Mouse (Mus musculus) limb, embryonic 14.5 days (tissue): ENCODE measurements around the gene Atad3a. TPM values are rescaled to one million over a fixed set of nuclear protein-coding genes. Genes with fewer than 3 reads are reported as not detected.

Source experiments
- ATAC-seq: fragments of 200-750 bp; cut with Nextera tagmentation; 2 replicates; pipeline ENCODE4 v1.8.0; 2017; ENCODE audit warnings: low read depth, moderate number of reproducible peaks, moderate TSS enrichment; ENCODE audit not compliant: low FRiP score
- DNase-seq: peaks from one replicate; pipeline ENCODE4 v3.0.0-alpha.2; 2015; ENCODE audit warnings: low spot score
- H3K27ac ChIP-seq: fragments of 300-500 bp; sonication (generic); replicated peaks from 2 replicates; pipeline ENCODE4 v1.5.1; 2014; ENCODE audit warnings: low read depth, mild to moderate bottlenecking, low read length, moderate library complexity, mixed read lengths
- H3K27me3 ChIP-seq: fragments of 300-500 bp; sonication (generic); 2 replicates; pipeline ENCODE4 v1.6.1; 2014; ENCODE audit warnings: low read length, mixed read lengths; ENCODE audit not compliant: control insufficient read depth, insufficient read depth
- H3K36me3 ChIP-seq: fragments of 300-500 bp; sonication (generic); 2 replicates; pipeline ENCODE4 v1.6.1; 2014; ENCODE audit warnings: mild to moderate bottlenecking, low read length, moderate library complexity, mixed read lengths; ENCODE audit not compliant: control insufficient read depth, insufficient read depth
- H3K4me1 ChIP-seq: fragments of 300-500 bp; sonication (generic); 2 replicates; pipeline ENCODE4 v1.6.1; 2014; ENCODE audit warnings: antibody characterized with exemption, low read length, mixed read lengths; ENCODE audit not compliant: control insufficient read depth, insufficient read depth
- H3K4me2 ChIP-seq: fragments of 300-500 bp; sonication (generic); replicated peaks from 2 replicates; pipeline ENCODE4 v1.6.1; 2014; ENCODE audit warnings: low read depth, mild to moderate bottlenecking, low read length, moderate library complexity; ENCODE audit not compliant: severe bottlenecking
- H3K4me3 ChIP-seq: fragments of 300-500 bp; sonication (generic); replicated peaks from 2 replicates; pipeline ENCODE4 v1.5.1; 2014; ENCODE audit warnings: low read length
- H3K9ac ChIP-seq: fragments of 300-500 bp; sonication (generic); 2 replicates; pipeline ENCODE4 v1.6.1; 2014; ENCODE audit warnings: mild to moderate bottlenecking, low read depth, low read length, moderate library complexity; ENCODE audit not compliant: severe bottlenecking
- H3K9me3 ChIP-seq: fragments of 300-500 bp; sonication (generic); 2 replicates; pipeline ENCODE4 v1.6.1; 2016; ENCODE audit warnings: low read length; ENCODE audit not compliant: control insufficient read depth
- POLR2A ChIP-seq: fragments of 200-500 bp; IDR thresholded peaks from 2 replicates; pipeline ENCODE4 v1.8.0; 2012; ENCODE audit warnings: inconsistent platforms, mild to moderate bottlenecking, moderate library complexity, borderline replicate concordance; ENCODE audit not compliant: insufficient read depth, insufficient read length; ENCODE audit errors: extremely low read depth
- WGBS: fragments of 180-500 bp; shearing (Covaris S2); extraction: QIAGEN DNeasy Blood & Tissue Kit; methylation state at CpG from one replicate; pipeline ENCODE4 v1.1.7; 2014; 5-methylcytosine and 5-hydroxymethylcytosine counted together
- polyA plus RNA-seq, 2 experiments: library from polyadenylated mRNA; depleted of rRNA in 1 of 2; stranded (reverse) in 1 of 2; unstranded in 1 of 2; fragments of >200 nt; fragmentation: Nextera tagmentation in 1 of 2; extraction: Ambion mirVana in 1 of 2; gene quantifications; 2 replicates each; pipeline versions ENCODE4 v1.2.1 to v1.2.3; 2012 to 2014

The Atad3a gene
- polyA plus RNA-seq, 2 experiments, result 84.8 to 117 TPM

GRCm38 (mm10) chr4:155738262-155738661, 22.6 kb downstream of the Atad3a start:
- ATAC-seq, result no peak
- no peak for DNase-seq
- Histone ChIP-seq H3K4me2 (no peak overlapping the region), H3K27ac (no peak overlapping the region), H3K4me1 (peaks cover 7% of the 10 kb centered on the region), H3K9ac (no peak overlapping the region), H3K9me3 (no peaks in the 10 kb centered on the region), H3K36me3 (peaks cover 48% of the 10 kb centered on the region), H3K27me3 (no peaks in the 10 kb centered on the region), H3K4me3 (no peak overlapping the region)
- no peak for TF ChIP-seq POLR2A
- 60% methylated on average over 8 of the region's 8 CpGs for WGBS

GRCm38 (mm10) chr4:155736421-155736820, 24.5 kb downstream of the Atad3a start:
- Histone ChIP-seq H3K9ac (no peak overlapping the region), H3K27me3 (no peaks in the 10 kb centered on the region), H3K9me3 (no peaks in the 10 kb centered on the region), H3K36me3 (peaks cover 33% of the 10 kb centered on the region), H3K4me3 (no peak overlapping the region), H3K4me2 (no peak overlapping the region), H3K4me1 (peaks cover 7% of the 10 kb centered on the region), H3K27ac (no peak overlapping the region)
- ATAC-seq (no peak), DNase-seq (no peak)
- TF ChIP-seq POLR2A, result no peak
- WGBS, result 93% methylated on average over 5 of the region's 5 CpGs

GRCm38 (mm10) chr4:155735788-155736187, 25.1 kb downstream of the Atad3a start:
- no peak for TF ChIP-seq POLR2A
- Histone ChIP-seq H3K27ac (no peak overlapping the region), H3K27me3 (no peaks in the 10 kb centered on the region), H3K4me2 (peak overlapping the region; percentile 90), H3K36me3 (peaks cover 31% of the 10 kb centered on the region), H3K4me3 (peak overlapping the region; percentile 72), H3K4me1 (peaks cover 7% of the 10 kb centered on the region), H3K9ac (peak overlapping the region; percentile 77), H3K9me3 (no peaks in the 10 kb centered on the region)
- 78% methylated on average over 4 of the region's 5 CpGs for WGBS
- ATAC-seq (no peak), DNase-seq (no peak)

- Histone ChIP-seq H3K4me2 (peak overlapping the region; percentile 90), H3K9ac (peak overlapping the region; percentile 77), H3K4me3 (peak overlapping the region; percentile 72), H3K27me3 (no peaks in the 10 kb centered on the region), H3K36me3 (peaks cover 25% of the 10 kb centered on the region), H3K27ac (peak overlapping the region; percentile 86), H3K4me1 (peaks cover 7% of the 10 kb centered on the region), H3K9me3 (no peaks in the 10 kb centered on the region)
- ATAC-seq, result peak; percentile 82
- 0% methylated on average over 35 of the region's 79 CpGs for WGBS
- DNase-seq, result peak; percentile 36
- TF ChIP-seq POLR2A, result no peak
Observed at GRCm38 (mm10) chr4:155734951-155735702, 25.8 kb downstream of the Atad3a start.

GRCm38 (mm10) chr4:155734350-155734941, 26.4 kb downstream of the Atad3a start, which contains the start of gene Tmem240:
Gene Tmem240 (plus strand): TSS chr4:155734800.
- ATAC-seq, result peak; percentile 92
- peak; percentile 89 for DNase-seq
- under 1% methylated on average over 27 of the region's 35 CpGs for WGBS
- Histone ChIP-seq H3K27me3 (no peaks in the 10 kb centered on the region), H3K4me1 (peaks cover 7% of the 10 kb centered on the region), H3K4me3 (peak within 1 kb of the TSS; percentile 72), H3K4me2 (peak within 1 kb of the TSS; percentile 90), H3K36me3 (peaks cover 18% of the 10 kb centered on the region), H3K27ac (peak within 1 kb of the TSS; percentile 86), H3K9me3 (no peaks in the 10 kb centered on the region), H3K9ac (peak within 1 kb of the TSS; percentile 77)
- TF ChIP-seq POLR2A, result 0 out of 2 replicates have a peak, but pooled peaks have one; percentile 37
